ENCODE assay signal across 12 mouse cellular contexts in genomic region chr1:19210215-19211032, GRCm38 (mm10). TPM values are rescaled to one million over a fixed set of nuclear protein-coding genes. Genes with fewer than 3 reads are reported as not detected.
A peak's percentile ranks its signal among the peaks of the same experiment; 100 is the strongest.
DNase-seq lines count a peak whose midpoint lies in the region; ATAC-seq lines count a peak whose summit lies in the region.
"Had no signal": no experiment of that assay in that cellular context is flagged by ENCODE, and none has a peak within 500 bp of the region (broad histone marks: within the 10 kb centered on the region; RNA-seq: fewer than 3 reads in every experiment).

No protein-coding gene starts in this region.

- whole genome bisulfite sequencing in embryonic facial prominence, embryonic 15.5 days = under 1% methylated on average over 30 of the region's 30 CpGs
- under 1% methylated on average over 30 of the region's 30 CpGs for WGBS in limb, embryonic 11.5 days

- no peak; the same call in 1 of the 2 replicates for ATAC-seq in embryonic facial prominence, embryonic 15.5 days (ENCODE audit: insufficient number of reproducible peaks, low FRiP score, low TSS enrichment, low read depth)
- peak; percentile 44; the same call in 1 of the 2 replicates for ATAC-seq in limb, embryonic 11.5 days (ENCODE audit: insufficient number of reproducible peaks, low FRiP score, low TSS enrichment, low read depth)
- ATAC-seq: Patski had no signal

- peaks cover 41% of the 10 kb centered on the region for H3K27me3 ChIP-seq in embryonic facial prominence, embryonic 15.5 days
- H3K27me3 ChIP-seq in limb, embryonic 11.5 days (ENCODE audit: control insufficient read depth, insufficient read depth, low read length) = peaks cover 45% of the 10 kb centered on the region

- no peaks in the 10 kb centered on the region for H3K36me3 ChIP-seq in embryonic facial prominence, embryonic 15.5 days
- no peaks in the 10 kb centered on the region for H3K36me3 ChIP-seq in limb, embryonic 11.5 days (ENCODE audit: control insufficient read depth, insufficient read depth, low read length)

- peak overlapping the region; percentile 47 for H3K4me2 ChIP-seq in embryonic facial prominence, embryonic 15.5 days (replicated peaks)
- H3K4me2 ChIP-seq in limb, embryonic 11.5 days (ENCODE audit: low read depth, severe bottlenecking) = peak overlapping the region; percentile 31; the same call in 1 of the 2 replicates

- peak; percentile 22 for DNase-seq in kidney, adult 9 months
- DNase-seq in kidney, adult 11 months = no peak
- DNase-seq in limb, embryonic 11.5 days (ENCODE audit: low spot score) = peak; percentile 63
- peak; percentile 48 for DNase-seq in retina, embryonic 14.5 days (ENCODE audit: low spot score)
- DNase-seq in frontal cortex, postnatal 36 days (ENCODE audit: low spot score in 2 of 2) = no peak
- no peak for DNase-seq in ovary, postnatal 14 days (ENCODE audit: low spot score)
- DNase-seq in adrenal gland, postnatal 10 days = no peak
- DNase-seq: thymus, postnatal 14 days had no signal

- no peaks in the 10 kb centered on the region for H3K4me1 ChIP-seq in embryonic facial prominence, embryonic 15.5 days
- no peaks in the 10 kb centered on the region for H3K4me1 ChIP-seq in limb, embryonic 11.5 days (ENCODE audit: control insufficient read depth, insufficient read depth, low read length)

- peak overlapping the region; percentile 47 for H3K9ac ChIP-seq in embryonic facial prominence, embryonic 15.5 days
- peak overlapping the region; percentile 67 for H3K9ac ChIP-seq in limb, embryonic 11.5 days (ENCODE audit: low read length)

- peak overlapping the region; percentile 78 for H3K27ac ChIP-seq in embryonic facial prominence, embryonic 15.5 days (replicated peaks)
- 0 out of 2 replicates have a peak overlapping the region, but pooled peaks have one; percentile 1 for H3K27ac ChIP-seq in limb, embryonic 11.5 days (replicated peaks; ENCODE audit: low read depth, low read length)
- H3K27ac ChIP-seq: macrophage had no signal

- H3K9me3 ChIP-seq in embryonic facial prominence, embryonic 15.5 days (replicated peaks) = no peaks in the 10 kb centered on the region
- H3K9me3 ChIP-seq in limb, embryonic 11.5 days (ENCODE audit: control insufficient read depth, low read length) = no peaks in the 10 kb centered on the region

- H3K4me3 ChIP-seq in embryonic facial prominence, embryonic 15.5 days (replicated peaks) = peak overlapping the region; percentile 50
- H3K4me3 ChIP-seq in limb, embryonic 11.5 days (ENCODE audit: low read depth, low read length) = peak overlapping the region; percentile 32
- H3K4me3 ChIP-seq: erythroblast, embryonic 14.5 days had no signal

RNA-seq across cellular contexts. Expression of gene Tfap2b, which starts 1.7 kb away (rescaled TPM):
- polyA plus RNA-seq in embryonic facial prominence, embryonic 15.5 days (2015; fragmentation: Nextera tagmentation; extraction: Ambion mirVana) = 50.3 and 51.9 TPM in 2 replicates
- 31.3 and 37.7 TPM in 2 replicates for polyA plus RNA-seq in limb, embryonic 11.5 days (2014; fragmentation: Nextera tagmentation; extraction: Ambion mirVana)
- total RNA-seq in adrenal gland, postnatal 10 days (2021) = 10 to 100 TPM in 1 of 2 experiments, 1 to 10 TPM in 1; 8.6 to 12.1 TPM
- polyA plus RNA-seq: erythroblast, embryonic 14.5 days; macrophage; Patski had no signal

Comparison
In these comparisons a context has a peak if more than half of its experiments do, and no peak if none do; other contexts are left out.
1. DNase-seq: peak in kidney, adult 9 months (single experiment), limb, embryonic 11.5 days (single experiment) and retina, embryonic 14.5 days (single experiment); none in kidney, adult 11 months (single experiment), frontal cortex, postnatal 36 days (0 of 2), ovary, postnatal 14 days (single experiment) and adrenal gland, postnatal 10 days (single experiment).